ENCODE assay signal across 10 mouse cellular contexts in the genomic region with DNA sequence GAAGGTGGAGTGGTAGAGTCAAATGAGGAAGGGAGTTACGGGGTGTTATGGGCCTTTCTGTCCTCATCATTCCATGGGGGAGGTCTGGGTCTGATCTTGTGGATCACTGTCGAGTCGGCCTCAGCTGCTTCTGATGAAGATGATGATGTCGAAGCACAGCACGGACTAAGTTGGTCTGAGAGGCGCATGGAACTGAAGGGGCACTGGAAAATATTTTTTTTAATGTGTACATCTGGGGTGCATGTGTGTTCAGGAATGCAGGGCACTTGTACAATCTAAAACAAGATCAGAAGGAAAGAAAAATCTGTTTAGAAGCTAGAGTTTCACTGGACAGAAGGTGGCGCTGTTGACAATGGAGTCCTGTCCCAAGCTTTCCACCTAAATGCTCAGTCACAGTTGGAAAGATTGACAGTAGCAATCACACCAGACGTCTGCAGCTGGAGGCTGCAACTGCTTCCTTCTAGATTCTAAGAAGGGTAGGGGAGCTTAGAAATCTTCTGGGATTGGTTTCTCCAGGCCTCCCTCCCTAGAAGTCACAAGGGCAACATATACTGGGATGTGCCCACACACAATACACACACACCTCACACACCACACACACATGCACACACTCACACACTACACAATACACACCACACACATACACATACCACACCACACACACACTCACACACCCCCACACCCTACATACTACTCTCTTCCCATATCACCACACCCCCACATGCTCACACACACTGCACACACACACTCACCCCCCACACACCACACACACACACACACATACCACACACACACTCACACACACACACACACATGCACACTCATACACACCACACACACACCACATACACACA. TPM values are rescaled to one million over a fixed set of nuclear protein-coding genes. Genes with fewer than 3 reads are reported as not detected.
DNase-seq lines count a peak whose midpoint lies in the region; ATAC-seq and TF ChIP-seq lines count a peak whose summit lies in the region.
"Had no signal": no experiment of that assay in that cellular context is flagged by ENCODE, and none has a peak within 500 bp of the region (broad histone marks: within the 10 kb centered on the region; RNA-seq: fewer than 3 reads in every experiment).

No protein-coding gene starts in this region.

- H3K4me3 ChIP-seq in thymus, adult 2 months (ENCODE audit: control insufficient read depth, insufficient read depth, low read length), result no peak overlapping the region
- no peak overlapping the region for H3K4me3 ChIP-seq in forebrain, embryonic 12.5 days (replicated peaks)
- H3K4me3 ChIP-seq in intestine, embryonic 15.5 days (replicated peaks), result no peak overlapping the region
- H3K4me3 ChIP-seq in limb, embryonic 13.5 days, result no peak overlapping the region
- no peak overlapping the region for H3K4me3 ChIP-seq in midbrain, embryonic 16.5 days (ENCODE audit: low read depth, low read length)
- H3K4me3 ChIP-seq: erythroblast, embryonic 14.5 days; neural tube, embryonic 12.5 days had no signal

- WGBS in thymus, adult 2 months, result 53% methylated on average over 8 of the region's 8 CpGs
- WGBS in forebrain, embryonic 12.5 days, result 36% methylated on average over 8 of the region's 8 CpGs
- 44% methylated on average over 8 of the region's 8 CpGs for WGBS in intestine, embryonic 15.5 days
- 29% methylated on average over 8 of the region's 8 CpGs for WGBS in limb, embryonic 13.5 days
- 34% methylated on average over 8 of the region's 8 CpGs for WGBS in midbrain, embryonic 16.5 days

- H3K4me1 ChIP-seq in thymus, adult 2 months (replicated peaks; ENCODE audit: control insufficient read depth, insufficient read depth, low read length), result no peaks in the 10 kb centered on the region
- no peaks in the 10 kb centered on the region for H3K4me1 ChIP-seq in forebrain, embryonic 12.5 days
- H3K4me1 ChIP-seq in intestine, embryonic 15.5 days (replicated peaks), result 0 out of 2 replicates have a peak, but pooled peaks cover 2% of the 10 kb centered on the region
- 0 out of 2 replicates have a peak, but pooled peaks cover 8% of the 10 kb centered on the region for H3K4me1 ChIP-seq in limb, embryonic 13.5 days
- no peaks in the 10 kb centered on the region for H3K4me1 ChIP-seq in midbrain, embryonic 16.5 days (ENCODE audit: control insufficient read depth, insufficient read depth, low read length)
- H3K4me1 ChIP-seq: neural tube, embryonic 12.5 days had no signal

- no peak overlapping the region for H3K27ac ChIP-seq in thymus, adult 2 months (ENCODE audit: control insufficient read depth, insufficient read depth, low read length)
- H3K27ac ChIP-seq in forebrain, embryonic 12.5 days, result no peak overlapping the region
- H3K27ac ChIP-seq in intestine, embryonic 15.5 days, result no peak overlapping the region
- H3K27ac ChIP-seq in limb, embryonic 13.5 days, result peak overlapping the region; percentile 44; the same call in 1 of the 2 replicates
- H3K27ac ChIP-seq in midbrain, embryonic 16.5 days (ENCODE audit: low read length), result no peak overlapping the region
- H3K27ac ChIP-seq: neural tube, embryonic 12.5 days had no signal

- H3K9ac ChIP-seq in forebrain, embryonic 12.5 days, result peak overlapping the region; percentile 17; the same call in 1 of the 2 replicates
- H3K9ac ChIP-seq in intestine, embryonic 15.5 days, result no peak overlapping the region
- H3K9ac ChIP-seq in limb, embryonic 13.5 days, result no peak overlapping the region
- no peak overlapping the region for H3K9ac ChIP-seq in midbrain, embryonic 16.5 days (ENCODE audit: low read depth, low read length)
- H3K9ac ChIP-seq: neural tube, embryonic 12.5 days had no signal

- no peak for TF ChIP-seq CTCF in thymus, adult 2 months (IDR thresholded peaks at IDR 0.05; ENCODE audit: borderline replicate concordance, control insufficient read depth, extremely low read depth, insufficient read depth, low read length, poor library complexity)

- H3K9me3 ChIP-seq in forebrain, embryonic 12.5 days, result no peaks in the 10 kb centered on the region
- H3K9me3 ChIP-seq in intestine, embryonic 15.5 days, result no peaks in the 10 kb centered on the region
- no peaks in the 10 kb centered on the region for H3K9me3 ChIP-seq in limb, embryonic 13.5 days
- no peaks in the 10 kb centered on the region for H3K9me3 ChIP-seq in midbrain, embryonic 16.5 days (replicated peaks; ENCODE audit: control insufficient read depth, low read length, poor library complexity, severe bottlenecking)
- H3K9me3 ChIP-seq: neural tube, embryonic 12.5 days had no signal

- no peaks in the 10 kb centered on the region for H3K27me3 ChIP-seq in thymus, adult 2 months (ENCODE audit: control insufficient read depth, insufficient read depth, low read length)
- H3K27me3 ChIP-seq in forebrain, embryonic 12.5 days, result peaks cover 19% of the 10 kb centered on the region
- H3K27me3 ChIP-seq in intestine, embryonic 15.5 days (replicated peaks), result no peaks in the 10 kb centered on the region
- H3K27me3 ChIP-seq in limb, embryonic 13.5 days, result peaks cover 8% of the 10 kb centered on the region; the same call in 1 of the 2 replicates
- H3K27me3 ChIP-seq in midbrain, embryonic 16.5 days (ENCODE audit: control insufficient read depth, insufficient read depth, low read depth, low read length), result no peaks in the 10 kb centered on the region
- H3K27me3 ChIP-seq: neural tube, embryonic 12.5 days had no signal

- H3K36me3 ChIP-seq in thymus, adult 2 months (ENCODE audit: control insufficient read depth, insufficient read depth, low read length), result no peaks in the 10 kb centered on the region
- H3K36me3 ChIP-seq in forebrain, embryonic 12.5 days (replicated peaks), result no peaks in the 10 kb centered on the region
- H3K36me3 ChIP-seq in intestine, embryonic 15.5 days, result no peaks in the 10 kb centered on the region
- H3K36me3 ChIP-seq in limb, embryonic 13.5 days, result no peaks in the 10 kb centered on the region
- no peaks in the 10 kb centered on the region for H3K36me3 ChIP-seq in midbrain, embryonic 16.5 days (ENCODE audit: control insufficient read depth, insufficient read depth, low read length)
- H3K36me3 ChIP-seq: neural tube, embryonic 12.5 days had no signal

- H3K4me2 ChIP-seq in forebrain, embryonic 12.5 days, result no peak overlapping the region
- H3K4me2 ChIP-seq in intestine, embryonic 15.5 days (replicated peaks), result no peak overlapping the region
- H3K4me2 ChIP-seq in limb, embryonic 13.5 days (replicated peaks), result 0 out of 2 replicates have a peak overlapping the region, but pooled peaks have one; percentile 21
- no peak overlapping the region for H3K4me2 ChIP-seq in midbrain, embryonic 16.5 days (ENCODE audit: low read length)
- H3K4me2 ChIP-seq: neural tube, embryonic 12.5 days had no signal

- no peak for TF ChIP-seq POLR2A in thymus, adult 2 months (IDR thresholded peaks at IDR 0.05; ENCODE audit: control insufficient read depth, extremely low read depth, insufficient read depth, low read length, poor library complexity)

- peak; percentile 57 for DNase-seq in thymus, adult 2 months
- DNase-seq in thymus, adult 18-20 months, result no peak
- DNase-seq in c-Kit-positive CD71-negative TER-119-negative erythroid progenitor cells, embryonic 14.5 days (ENCODE audit: low read depth), result peak; percentile 60
- DNase-seq in yolk sac, embryonic 10.5 days (ENCODE audit: low spot score), result no peak

- no peak; the same call in 1 of the 2 replicates for ATAC-seq in forebrain, embryonic 12.5 days (ENCODE audit: low FRiP score)
- ATAC-seq in intestine, embryonic 15.5 days, result 0 out of 2 replicates have a peak, but pooled peaks have one; percentile 22
- peak; percentile 48; the same call in 1 of the 2 replicates for ATAC-seq in limb, embryonic 13.5 days (ENCODE audit: low FRiP score, low read depth)
- ATAC-seq in midbrain, embryonic 16.5 days, result peak; percentile 56; the same call in 1 of the 2 replicates

RNA-seq across cellular contexts. Expression of gene Tarbp1, which starts 6.9 kb away (rescaled TPM):
- polyA plus RNA-seq in thymus, adult 2 months (2012; rRNA removed), result 10.4 and 12.9 TPM in 2 replicates
- polyA plus RNA-seq in forebrain, embryonic 12.5 days (2016; fragmentation: Nextera tagmentation; extraction: Ambion mirVana), result 2.4 and 2.6 TPM in 2 replicates
- polyA plus RNA-seq in intestine, embryonic 15.5 days (2015; fragmentation: Nextera tagmentation; extraction: Ambion mirVana), result 3.0 and 3.1 TPM in 2 replicates
- 2.0 and 2.2 TPM in 2 replicates for polyA plus RNA-seq in limb, embryonic 13.5 days (2015; fragmentation: Nextera tagmentation; extraction: Ambion mirVana)
- 1.7 and 2.1 TPM in 2 replicates for polyA plus RNA-seq in midbrain, embryonic 16.5 days (2015; fragmentation: Nextera tagmentation; extraction: Ambion mirVana)

RNA-seq across cellular contexts. Expression of gene Coa6, which starts 59.4 kb away (rescaled TPM):
- polyA plus RNA-seq in thymus, adult 2 months (2012; rRNA removed), result 58.0 and 68.9 TPM in 2 replicates
- polyA plus RNA-seq in forebrain, embryonic 12.5 days (2016; fragmentation: Nextera tagmentation; extraction: Ambion mirVana), result 39.6 and 47.3 TPM in 2 replicates
- polyA plus RNA-seq in intestine, embryonic 15.5 days (2015; fragmentation: Nextera tagmentation; extraction: Ambion mirVana), result 68.2 and 70.9 TPM in 2 replicates
- 51.7 and 54.2 TPM in 2 replicates for polyA plus RNA-seq in limb, embryonic 13.5 days (2015; fragmentation: Nextera tagmentation; extraction: Ambion mirVana)
- polyA plus RNA-seq in midbrain, embryonic 16.5 days (2015; fragmentation: Nextera tagmentation; extraction: Ambion mirVana), result 40.8 and 41.0 TPM in 2 replicates

Comparison
In these comparisons a context has a peak if more than half of its experiments do, and no peak if none do; other contexts are left out.
1. DNase-seq: peak in thymus, adult 2 months (single experiment) and c-Kit-positive CD71-negative TER-119-negative erythroid progenitor cells, embryonic 14.5 days (single experiment); none in thymus, adult 18-20 months (0 of 2) and yolk sac, embryonic 10.5 days (single experiment).